Mouse (Mus musculus) stomach, embryonic 15.5 days (tissue): ENCODE data around the gene Rnf169. TPM values are rescaled to one million over a fixed set of nuclear protein-coding genes. Genes with fewer than 3 reads are reported as not detected.

Experiments
- ATAC-seq: fragments of 200-750 bp; cut with Nextera tagmentation; 2 replicates; pipeline ENCODE4 v1.8.0; 2017; ENCODE audit warnings: low read depth, moderate number of reproducible peaks, moderate TSS enrichment; ENCODE audit not compliant: insufficient read depth, low FRiP score
- H3K27ac ChIP-seq: fragments of 300-500 bp; sonication (generic); 2 replicates; pipeline ENCODE4 v1.5.1; 2015; ENCODE audit warnings: mild to moderate bottlenecking, inconsistent platforms
- H3K27me3 ChIP-seq: fragments of 300-500 bp; sonication (generic); replicated peaks from 2 replicates; pipeline ENCODE4 v1.6.1; 2015; ENCODE audit warnings: inconsistent platforms
- H3K36me3 ChIP-seq: fragments of 300-500 bp; sonication (generic); 2 replicates; pipeline ENCODE4 v1.6.1; 2015; ENCODE audit warnings: inconsistent platforms
- H3K4me1 ChIP-seq: fragments of 300-500 bp; sonication (generic); 2 replicates; pipeline ENCODE4 v1.6.1; 2015; ENCODE audit warnings: inconsistent platforms
- H3K4me2 ChIP-seq: fragments of 300-500 bp; sonication (generic); 2 replicates; pipeline ENCODE4 v1.6.1; 2015; ENCODE audit warnings: mild to moderate bottlenecking, inconsistent platforms
- H3K4me3 ChIP-seq: fragments of 300-500 bp; sonication (generic); replicated peaks from 2 replicates; pipeline ENCODE4 v1.5.1; 2015; ENCODE audit warnings: inconsistent platforms
- H3K9ac ChIP-seq: fragments of 300-500 bp; sonication (generic); 2 replicates; pipeline ENCODE4 v1.6.1; 2015; ENCODE audit warnings: inconsistent platforms
- H3K9me3 ChIP-seq: fragments of 300-500 bp; sonication (generic); 2 replicates; pipeline ENCODE4 v1.6.1; 2016; ENCODE audit warnings: inconsistent platforms
- WGBS: fragments of 180-500 bp; shearing (Covaris S2); methylation state at CpG from one replicate; pipeline ENCODE4 v1.1.7; 2015; 5-methylcytosine and 5-hydroxymethylcytosine counted together
- polyA plus RNA-seq: library from polyadenylated mRNA; unstranded; fragments of >200 nt; fragmentation: Nextera tagmentation; extraction: Ambion mirVana; gene quantifications from 2 replicates; pipeline ENCODE4 v1.2.1, GENCODE M21; 2015

The Rnf169 gene
- polyA plus RNA-seq, 1 experiment from 2014 or later: 4.8 TPM

- no peaks in the 10 kb centered on the region for H3K36me3 ChIP-seq
- no peak overlapping the region for H3K27ac ChIP-seq
- WGBS: 52% methylated on average over 9 of the region's 9 CpGs
- H3K27me3 ChIP-seq: peaks cover 42% of the 10 kb centered on the region
- H3K4me3 ChIP-seq: no peak overlapping the region
- no peaks in the 10 kb centered on the region for H3K9me3 ChIP-seq
- H3K4me1 ChIP-seq: 0 out of 2 replicates have a peak, but pooled peaks cover 8% of the 10 kb centered on the region
- no peak overlapping the region for H3K4me2 ChIP-seq
- H3K9ac ChIP-seq: no peak overlapping the region
- no peak for ATAC-seq
Observed at GRCm38 (mm10) chr7:100003781-100004180, 23.5 kb upstream of the Rnf169 start.

- WGBS: 78% methylated on average over 3 of the region's 3 CpGs
- H3K27me3 ChIP-seq: no peaks in the 10 kb centered on the region
- no peak overlapping the region for H3K27ac ChIP-seq
- H3K4me3 ChIP-seq: no peak overlapping the region
- H3K9ac ChIP-seq: no peak overlapping the region
- H3K4me2 ChIP-seq: no peak overlapping the region
- H3K4me1 ChIP-seq: no peaks in the 10 kb centered on the region
- H3K36me3 ChIP-seq: no peaks in the 10 kb centered on the region
- H3K9me3 ChIP-seq: no peaks in the 10 kb centered on the region
- ATAC-seq: no peak
Observed at GRCm38 (mm10) chr7:99998668-99999067, 18.4 kb upstream of the Rnf169 start.

GRCm38 (mm10) chr7:99995186-99995585 is 14.9 kb upstream of the Rnf169 start:
- no peak overlapping the region for H3K4me3 ChIP-seq
- no peaks in the 10 kb centered on the region for H3K27me3 ChIP-seq
- no peak overlapping the region for H3K4me2 ChIP-seq
- H3K36me3 ChIP-seq: no peaks in the 10 kb centered on the region
- H3K4me1 ChIP-seq: no peaks in the 10 kb centered on the region
- WGBS: 68% methylated on average over 7 of the region's 7 CpGs
- H3K9ac ChIP-seq: no peak overlapping the region
- H3K9me3 ChIP-seq: no peaks in the 10 kb centered on the region
- ATAC-seq: no peak
- H3K27ac ChIP-seq: no peak overlapping the region

GRCm38 (mm10) chr7:99993159-99993558 is 12.9 kb upstream of the Rnf169 start:
- Histone ChIP-seq H3K36me3 (no peaks in the 10 kb centered on the region), H3K9ac (no peak overlapping the region), H3K27me3 (no peaks in the 10 kb centered on the region), H3K27ac (no peak overlapping the region), H3K9me3 (no peaks in the 10 kb centered on the region), H3K4me3 (no peak overlapping the region), H3K4me2 (no peak overlapping the region), H3K4me1 (no peaks in the 10 kb centered on the region)
- no peak for ATAC-seq
- WGBS: 81% methylated on average over 7 of the region's 7 CpGs

GRCm38 (mm10) chr7:99990990-99991707 is 10.9 kb upstream of the Rnf169 start:
- Histone ChIP-seq H3K4me1 (no peaks in the 10 kb centered on the region), H3K27ac (no peak overlapping the region), H3K9ac (no peak overlapping the region), H3K9me3 (no peaks in the 10 kb centered on the region), H3K36me3 (no peaks in the 10 kb centered on the region), H3K27me3 (no peaks in the 10 kb centered on the region; the same call in 1 of the 2 replicates), H3K4me3 (no peak overlapping the region), H3K4me2 (no peak overlapping the region)
- WGBS: 62% methylated on average over 8 of the region's 8 CpGs
- ATAC-seq: no peak

- Histone ChIP-seq H3K9ac (no peak overlapping the region), H3K27me3 (no peaks in the 10 kb centered on the region; the same call in 1 of the 2 replicates), H3K36me3 (no peaks in the 10 kb centered on the region), H3K4me1 (no peaks in the 10 kb centered on the region), H3K4me2 (no peak overlapping the region), H3K27ac (no peak overlapping the region), H3K9me3 (no peaks in the 10 kb centered on the region), H3K4me3 (no peak overlapping the region)
- WGBS: 68% methylated on average over 15 of the region's 15 CpGs
- ATAC-seq: no peak
Observed at GRCm38 (mm10) chr7:99989844-99990760, 9.9 kb upstream of the Rnf169 start.

DNA sequence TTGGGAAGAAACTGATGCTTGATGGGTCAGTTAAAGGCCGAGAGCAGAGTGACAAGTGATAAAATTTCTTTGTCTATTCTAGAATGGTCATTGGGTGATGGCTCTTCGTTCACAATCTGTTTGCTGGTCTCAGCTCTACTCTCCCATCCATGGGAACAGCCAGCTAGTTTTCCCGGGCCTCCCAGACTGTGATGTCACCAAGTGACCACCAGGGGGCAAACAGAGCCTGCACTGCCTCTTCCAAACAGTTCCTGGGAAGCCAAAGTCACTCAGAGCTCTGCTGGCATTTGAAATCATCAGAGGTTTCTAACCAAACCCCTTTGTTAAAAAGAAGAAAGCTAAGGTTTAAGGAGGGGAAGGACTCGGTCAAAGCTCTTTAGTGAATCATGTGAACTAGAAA is 8.5 kb upstream of the Rnf169 start:
- Histone ChIP-seq H3K9me3 (no peaks in the 10 kb centered on the region), H3K4me1 (no peaks in the 10 kb centered on the region), H3K36me3 (no peaks in the 10 kb centered on the region), H3K9ac (no peak overlapping the region), H3K27me3 (no peaks in the 10 kb centered on the region; the same call in 1 of the 2 replicates), H3K4me2 (no peak overlapping the region), H3K4me3 (no peak overlapping the region), H3K27ac (no peak overlapping the region)
- WGBS: 9% methylated on average over 4 of the region's 4 CpGs
- ATAC-seq: 0 out of 2 replicates have a peak, but pooled peaks have one; percentile 59

GRCm38 (mm10) chr7:99982256-99983242 is 2.3 kb upstream of the Rnf169 start:
- no peak for ATAC-seq
- WGBS: 84% methylated on average over 13 of the region's 13 CpGs
- no peaks in the 10 kb centered on the region for H3K4me1 ChIP-seq
- no peaks in the 10 kb centered on the region for H3K36me3 ChIP-seq
- no peaks in the 10 kb centered on the region for H3K9me3 ChIP-seq
- H3K4me3 ChIP-seq: no peak overlapping the region
- H3K27ac ChIP-seq: no peak overlapping the region
- no peak overlapping the region for H3K9ac ChIP-seq
- H3K27me3 ChIP-seq: no peaks in the 10 kb centered on the region; the same call in 1 of the 2 replicates
- H3K4me2 ChIP-seq: no peak overlapping the region

DNA sequence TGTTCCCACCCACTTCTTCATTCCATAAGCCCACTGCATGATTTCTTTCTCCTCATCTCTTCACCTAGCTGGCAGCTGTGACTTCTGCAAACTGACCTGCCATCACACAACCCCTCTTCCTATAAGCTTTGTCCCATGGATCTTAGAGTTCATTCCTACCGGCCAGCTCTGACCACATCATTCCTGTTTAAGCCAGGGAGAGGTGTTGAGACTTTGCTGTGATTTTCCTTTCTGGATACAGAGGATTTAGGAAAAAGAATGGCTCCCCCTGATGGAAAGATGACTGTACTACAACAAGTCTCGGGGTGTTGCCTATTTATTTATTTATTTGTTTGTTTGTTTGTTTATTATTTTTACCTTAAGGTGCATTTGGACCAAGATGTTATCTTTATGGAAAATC is 1.1 kb upstream of the Rnf169 start:
- 15% methylated on average over 2 of the region's 2 CpGs for WGBS
- Histone ChIP-seq H3K27ac (no peak overlapping the region), H3K4me3 (no peak overlapping the region), H3K27me3 (no peaks in the 10 kb centered on the region), H3K4me2 (no peak overlapping the region), H3K36me3 (no peaks in the 10 kb centered on the region), H3K4me1 (0 out of 2 replicates have a peak, but pooled peaks cover 2% of the 10 kb centered on the region), H3K9ac (no peak overlapping the region), H3K9me3 (no peaks in the 10 kb centered on the region)
- no peak for ATAC-seq

DNA sequence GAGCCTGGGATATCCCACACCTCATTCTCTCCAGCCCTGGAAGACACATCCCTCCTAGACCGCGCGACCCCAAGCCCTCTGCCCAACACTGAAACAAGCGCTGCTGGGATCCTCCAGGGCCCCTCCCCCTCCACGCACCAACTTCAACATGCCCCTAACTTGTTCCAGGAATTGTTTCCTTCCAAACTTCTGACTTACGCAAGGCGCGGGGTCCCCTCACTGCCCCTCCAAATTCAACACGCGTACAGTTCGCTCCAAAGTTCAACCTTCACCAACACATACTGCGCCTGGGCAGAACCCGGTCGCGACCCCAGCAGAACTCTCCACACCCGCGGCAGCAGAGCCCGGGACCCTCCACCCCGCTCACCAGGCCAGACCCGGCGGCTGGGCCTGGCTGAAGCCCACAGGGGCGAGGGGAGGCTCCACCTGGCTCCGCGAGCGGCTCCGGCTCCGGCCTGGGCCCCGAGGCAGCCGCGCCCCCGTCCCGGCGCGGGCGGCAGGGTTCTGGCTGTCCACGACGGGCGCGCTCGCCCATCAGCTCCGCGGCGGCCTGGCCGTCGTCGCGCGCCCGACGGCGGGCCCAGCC is 609 bp downstream of the Rnf169 start:
- H3K9ac ChIP-seq: peak overlapping the region; percentile 99
- no peaks in the 10 kb centered on the region for H3K36me3 ChIP-seq
- H3K4me3 ChIP-seq: peak overlapping the region; percentile 99
- under 1% methylated on average over 49 of the region's 51 CpGs for WGBS
- no peaks in the 10 kb centered on the region for H3K9me3 ChIP-seq
- ATAC-seq: peak; percentile 59
- H3K27me3 ChIP-seq: no peaks in the 10 kb centered on the region
- H3K27ac ChIP-seq: peak overlapping the region; percentile 95
- peaks cover 11% of the 10 kb centered on the region for H3K4me1 ChIP-seq
- H3K4me2 ChIP-seq: peak overlapping the region; percentile 70

- no peak for ATAC-seq
- H3K27ac ChIP-seq: no peak overlapping the region
- H3K4me3 ChIP-seq: peak overlapping the region; percentile 99
- peaks cover 14% of the 10 kb centered on the region for H3K4me1 ChIP-seq
- no peaks in the 10 kb centered on the region for H3K27me3 ChIP-seq
- H3K9ac ChIP-seq: 0 out of 2 replicates have a peak overlapping the region, but pooled peaks have one; percentile 99
- WGBS: 3% methylated on average over 6 of the region's 6 CpGs
- no peaks in the 10 kb centered on the region for H3K9me3 ChIP-seq
- peak overlapping the region; percentile 70 for H3K4me2 ChIP-seq
- H3K36me3 ChIP-seq: no peaks in the 10 kb centered on the region
Observed at GRCm38 (mm10) chr7:99979081-99979480, 1.2 kb downstream of the Rnf169 start.
